Mouse (Mus musculus): ENCODE results near the gene Nfia.

Gene Nfia

GRCm38 (mm10) chr4:98056396-98057020 lies 284.0 kb downstream of the Nfia start:
- peak; percentile 19 for DNase-seq (ENCODE audit: extremely low read depth, low read depth)

GRCm38 (mm10) chr4:98057246-98057645 lies 284.7 kb downstream of the Nfia start:
- no peak for DNase-seq (ENCODE audit: extremely low read depth, low read depth)

- DNase-seq (ENCODE audit: extremely low read depth, low read depth): no peak
These were observed 285.2 kb downstream of the Nfia start for GRCm38 (mm10) chr4:98057721-98058120.

GRCm38 (mm10) chr4:98058182-98058581 lies 285.6 kb downstream of the Nfia start:
- no peak for DNase-seq (ENCODE audit: extremely low read depth, low read depth)

GRCm38 (mm10) chr4:98060601-98061000 lies 288.1 kb downstream of the Nfia start:
- DNase-seq (ENCODE audit: extremely low read depth, low read depth): no peak

- no peak for DNase-seq (ENCODE audit: extremely low read depth, low read depth)
These were observed 288.6 kb downstream of the Nfia start for GRCm38 (mm10) chr4:98061086-98061485.

- DNase-seq (ENCODE audit: extremely low read depth, low read depth): no peak
These were observed 290.7 kb downstream of the Nfia start for GRCm38 (mm10) chr4:98063280-98063679.

- no peak for DNase-seq (ENCODE audit: extremely low read depth, low read depth)
These were observed 303.6 kb downstream of the Nfia start for GRCm38 (mm10) chr4:98076106-98076505.

- no peak for DNase-seq (ENCODE audit: extremely low read depth, low read depth)
These were observed 304.1 kb downstream of the Nfia start for GRCm38 (mm10) chr4:98076624-98077023.

- no peak for DNase-seq (ENCODE audit: extremely low read depth, low read depth)
These were observed 308.1 kb downstream of the Nfia start for GRCm38 (mm10) chr4:98080586-98080985.

GRCm38 (mm10) chr4:98081962-98082361 lies 309.4 kb downstream of the Nfia start:
- DNase-seq (ENCODE audit: extremely low read depth, low read depth): no peak

- peak; percentile 70 for DNase-seq (ENCODE audit: extremely low read depth, low read depth)
These were observed 310.0 kb downstream of the Nfia start for GRCm38 (mm10) chr4:98082512-98082911.

GRCm38 (mm10) chr4:98085060-98085459 lies 312.5 kb downstream of the Nfia start:
- no peak for DNase-seq (ENCODE audit: extremely low read depth, low read depth)

GRCm38 (mm10) chr4:98086976-98087375 lies 314.4 kb downstream of the Nfia start:
- no peak for DNase-seq (ENCODE audit: extremely low read depth, low read depth)

- no peak for DNase-seq (ENCODE audit: extremely low read depth, low read depth)
These were observed 317.5 kb downstream of the Nfia start for GRCm38 (mm10) chr4:98089985-98090384.

- DNase-seq (ENCODE audit: extremely low read depth, low read depth): no peak
These were observed 318.1 kb downstream of the Nfia start for GRCm38 (mm10) chr4:98090586-98090985.

- DNase-seq (ENCODE audit: extremely low read depth, low read depth): no peak
These were observed 318.9 kb downstream of the Nfia start for GRCm38 (mm10) chr4:98091368-98091827.

GRCm38 (mm10) chr4:98091901-98092472 lies 319.5 kb downstream of the Nfia start:
- no peak for DNase-seq (ENCODE audit: extremely low read depth, low read depth)

GRCm38 (mm10) chr4:98094112-98094805 lies 321.7 kb downstream of the Nfia start:
- DNase-seq (ENCODE audit: extremely low read depth, low read depth): no peak

GRCm38 (mm10) chr4:98095060-98095459 lies 322.5 kb downstream of the Nfia start:
- no peak for DNase-seq (ENCODE audit: extremely low read depth, low read depth)

GRCm38 (mm10) chr4:98097013-98097566 lies 324.6 kb downstream of the Nfia start:
- no peak for DNase-seq (ENCODE audit: extremely low read depth, low read depth)

- DNase-seq (ENCODE audit: extremely low read depth, low read depth): peak; percentile 80
These were observed 326.1 kb downstream of the Nfia start for GRCm38 (mm10) chr4:98098663-98099062.
